Mouse (Mus musculus) lung, adult 2 months (tissue): Measurements from ENCODE around the gene Cela1.

Source experiments
- CTCF ChIP-seq: fragments of 200-500 bp; IDR thresholded peaks from 2 replicates; pipeline ENCODE4 v1.5.1; 2011; ENCODE audit warnings: mild to moderate bottlenecking, low read length, control low read depth; ENCODE audit not compliant: insufficient read depth
- POLR2A ChIP-seq: fragments of 200-500 bp; IDR thresholded peaks from 2 replicates; pipeline ENCODE4 v1.6.1; 2011; ENCODE audit warnings: low read depth, mild to moderate bottlenecking, control low read depth, low read length, borderline replicate concordance; ENCODE audit errors: extremely low read depth

GRCm38 (mm10) chr15:100641226-100641810 is 46.4 kb downstream of the Cela1 start:
- TF ChIP-seq CTCF (no peak), POLR2A (no peak)
